Mouse (Mus musculus): ENCODE data around the gene Trabd2b. TPM values are rescaled to one million over a fixed set of nuclear protein-coding genes. Genes with fewer than 3 reads are reported as not detected.

Gene Trabd2b
- polyA plus RNA-seq (2015; fragmentation: Nextera tagmentation; extraction: Ambion mirVana): 0.83 and 0.93 TPM in 2 replicates

DNA sequence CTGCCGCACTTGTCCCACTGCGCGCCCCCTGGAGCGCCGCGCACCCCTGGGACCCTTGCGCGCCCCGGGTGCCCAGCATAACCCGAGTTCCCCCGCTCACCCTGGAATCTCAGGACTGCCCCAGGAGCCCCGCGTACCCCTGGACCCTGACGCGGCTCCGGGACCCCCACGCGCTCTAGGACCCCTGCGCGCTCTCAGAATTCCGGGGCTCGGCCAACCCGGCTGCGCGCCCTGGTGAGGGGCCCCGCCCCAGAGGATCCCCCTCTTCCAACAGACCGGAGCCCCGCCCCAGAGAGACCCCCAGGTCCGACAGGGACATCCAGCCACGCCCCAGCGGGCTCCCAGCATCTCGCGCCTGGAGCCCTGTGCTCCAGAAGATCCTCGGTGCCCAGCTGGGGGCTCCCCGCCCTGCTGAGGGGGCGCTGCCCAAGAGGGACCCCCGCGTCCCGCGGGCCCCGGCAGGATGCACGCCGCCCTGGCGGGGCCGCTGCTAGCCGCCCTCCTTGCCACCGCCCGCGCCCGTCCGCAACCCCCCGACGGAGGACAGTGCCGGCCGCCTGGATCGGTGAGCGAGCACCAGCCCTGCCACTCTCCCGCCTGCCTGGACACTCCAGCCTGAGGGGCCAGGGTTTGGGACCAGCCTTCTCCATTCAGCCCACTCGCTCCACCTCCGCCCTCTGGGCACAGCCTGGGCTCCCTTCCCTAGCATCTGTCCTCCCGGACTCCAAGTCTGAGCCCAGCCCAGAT, at the start of gene Trabd2b:
Gene Trabd2b, plus strand, starts transcription at position 370 of the 747 bp plus-strand sequence.
- under 1% methylated on average over 57 of the region's 61 CpGs for WGBS
- peak within 1 kb of the TSS; percentile 63 for H3K27ac ChIP-seq (replicated peaks)

GRCm38 (mm10) chr4:114357420-114357819, 49.1 kb upstream of the Trabd2b start:
- no peak overlapping the region for H3K4me2 ChIP-seq
- 73% methylated on average over 4 of the region's 4 CpGs for WGBS
- H3K9ac ChIP-seq: no peak overlapping the region
- H3K4me1 ChIP-seq (replicated peaks): no peaks in the 10 kb centered on the region
- no peak for ATAC-seq (ENCODE audit: low FRiP score, low read depth)
- no peaks in the 10 kb centered on the region for H3K27me3 ChIP-seq
- no peak overlapping the region for H3K27ac ChIP-seq (replicated peaks)
- H3K4me3 ChIP-seq: no peak overlapping the region
- H3K9me3 ChIP-seq: no peaks in the 10 kb centered on the region
- H3K36me3 ChIP-seq: no peaks in the 10 kb centered on the region

More for the DNA sequence above, at the start of gene Trabd2b:
- no peaks in the 10 kb centered on the region for H3K36me3 ChIP-seq
- H3K9ac ChIP-seq: peak within 1 kb of the TSS; percentile 63
- peaks cover 30% of the 10 kb centered on the region for H3K27me3 ChIP-seq
- H3K9me3 ChIP-seq: no peaks in the 10 kb centered on the region
- ATAC-seq (ENCODE audit: low FRiP score, low read depth): peak; percentile 45
- peak within 1 kb of the TSS; percentile 99 for H3K4me2 ChIP-seq
- H3K4me1 ChIP-seq (replicated peaks): peaks cover 17% of the 10 kb centered on the region
- peak within 1 kb of the TSS; percentile 67 for H3K4me3 ChIP-seq

DNA sequence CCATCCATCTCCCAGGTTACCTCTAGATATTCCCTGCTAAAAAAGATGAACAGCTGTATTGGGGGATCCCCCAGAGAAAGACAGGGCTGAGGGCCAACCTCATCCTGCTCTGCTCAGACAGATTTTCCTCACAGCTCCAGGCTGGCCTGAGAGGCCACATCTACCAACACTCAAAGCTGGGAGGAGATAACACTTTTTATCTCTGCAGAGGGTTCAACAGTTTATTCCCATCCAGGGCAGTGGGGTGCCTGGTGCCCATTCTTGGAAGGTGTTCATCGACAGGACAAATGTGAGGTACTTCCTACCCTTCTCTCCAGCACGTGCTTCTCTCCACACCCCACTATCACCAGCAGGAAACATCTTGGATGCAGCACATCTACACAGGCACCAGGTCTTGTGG, 47.6 kb upstream of the Trabd2b start:
- 88% methylated on average over 2 of the region's 2 CpGs for WGBS

GRCm38 (mm10) chr4:114359818-114360217, 46.7 kb upstream of the Trabd2b start:
- Histone ChIP-seq H3K27me3 (no peaks in the 10 kb centered on the region), H3K9ac (no peak overlapping the region), H3K36me3 (no peaks in the 10 kb centered on the region), H3K4me3 (no peak overlapping the region), H3K27ac (replicated peaks) (no peak overlapping the region), H3K4me1 (replicated peaks) (no peaks in the 10 kb centered on the region), H3K4me2 (no peak overlapping the region), H3K9me3 (no peaks in the 10 kb centered on the region)
- WGBS: 92% methylated on average over 1 of the region's 1 CpGs
- no peak for ATAC-seq (ENCODE audit: low FRiP score, low read depth)

More for the DNA sequence above, 47.6 kb upstream of the Trabd2b start:
- Histone ChIP-seq H3K9me3 (no peaks in the 10 kb centered on the region), H3K4me1 (replicated peaks) (no peaks in the 10 kb centered on the region), H3K4me3 (no peak overlapping the region), H3K4me2 (no peak overlapping the region), H3K9ac (no peak overlapping the region), H3K27ac (replicated peaks) (no peak overlapping the region), H3K36me3 (no peaks in the 10 kb centered on the region), H3K27me3 (no peaks in the 10 kb centered on the region)
- no peak for ATAC-seq (ENCODE audit: low FRiP score, low read depth)

DNA sequence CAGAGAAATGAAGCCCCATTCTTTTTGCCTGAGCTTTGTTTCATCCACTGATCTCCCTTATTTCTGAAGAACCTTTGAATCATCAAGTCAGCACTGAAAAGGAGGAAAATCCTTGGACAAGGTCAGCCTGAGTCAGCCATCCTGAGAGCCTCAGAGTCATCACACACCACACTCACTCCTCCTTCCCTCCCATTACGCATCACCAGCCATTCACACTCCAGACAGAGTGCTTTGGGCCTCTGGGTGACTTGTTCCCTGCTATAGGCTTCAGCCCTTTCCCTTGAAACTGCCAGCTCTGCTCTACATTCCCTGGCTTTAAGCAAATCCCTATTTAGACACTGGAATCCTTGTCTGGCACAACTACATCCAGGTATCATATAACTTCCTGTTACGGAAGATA, 45.2 kb upstream of the Trabd2b start:
- no peak for ATAC-seq (ENCODE audit: low FRiP score, low read depth)
- WGBS: 92% methylated on average over 2 of the region's 2 CpGs
- H3K36me3 ChIP-seq: no peaks in the 10 kb centered on the region
- H3K27me3 ChIP-seq: no peaks in the 10 kb centered on the region
- no peaks in the 10 kb centered on the region for H3K4me1 ChIP-seq (replicated peaks)
- no peak overlapping the region for H3K4me2 ChIP-seq
- H3K9ac ChIP-seq: no peak overlapping the region
- no peak overlapping the region for H3K4me3 ChIP-seq
- no peak overlapping the region for H3K27ac ChIP-seq (replicated peaks)
- no peaks in the 10 kb centered on the region for H3K9me3 ChIP-seq

DNA sequence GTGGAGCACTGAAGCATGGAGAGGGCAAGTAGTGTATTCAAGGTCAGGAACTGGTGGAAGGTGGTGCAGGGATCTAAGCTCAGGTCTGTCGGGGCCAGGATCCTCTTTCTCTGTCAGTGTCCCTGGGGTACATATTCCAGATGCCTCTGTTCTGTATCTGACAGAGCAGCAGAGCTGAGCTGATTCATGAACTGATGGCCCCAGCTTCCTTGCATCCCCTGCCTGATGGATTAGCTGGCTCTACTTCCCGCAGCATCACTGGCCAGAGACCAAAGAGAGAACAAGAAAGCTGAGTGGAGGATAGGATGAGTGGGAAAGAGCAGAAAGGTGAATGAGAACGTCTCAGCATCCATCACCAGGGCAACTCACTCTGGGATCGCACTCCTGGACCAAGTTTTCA, 41.5 kb upstream of the Trabd2b start:
- 82% methylated on average over 4 of the region's 4 CpGs for WGBS
- Histone ChIP-seq H3K27ac (replicated peaks) (no peak overlapping the region), H3K27me3 (no peaks in the 10 kb centered on the region), H3K9me3 (no peaks in the 10 kb centered on the region), H3K4me2 (no peak overlapping the region), H3K4me1 (replicated peaks) (no peaks in the 10 kb centered on the region), H3K9ac (no peak overlapping the region), H3K36me3 (no peaks in the 10 kb centered on the region), H3K4me3 (no peak overlapping the region)
- no peak for ATAC-seq (ENCODE audit: low FRiP score, low read depth)

GRCm38 (mm10) chr4:114365595-114365994, 40.9 kb upstream of the Trabd2b start:
- no peak overlapping the region for H3K27ac ChIP-seq (replicated peaks)
- no peak overlapping the region for H3K4me2 ChIP-seq
- H3K4me1 ChIP-seq (replicated peaks): no peaks in the 10 kb centered on the region
- H3K9me3 ChIP-seq: no peaks in the 10 kb centered on the region
- H3K9ac ChIP-seq: no peak overlapping the region
- no peaks in the 10 kb centered on the region for H3K27me3 ChIP-seq
- H3K4me3 ChIP-seq: no peak overlapping the region
- ATAC-seq (ENCODE audit: low FRiP score, low read depth): no peak
- no peaks in the 10 kb centered on the region for H3K36me3 ChIP-seq

DNA sequence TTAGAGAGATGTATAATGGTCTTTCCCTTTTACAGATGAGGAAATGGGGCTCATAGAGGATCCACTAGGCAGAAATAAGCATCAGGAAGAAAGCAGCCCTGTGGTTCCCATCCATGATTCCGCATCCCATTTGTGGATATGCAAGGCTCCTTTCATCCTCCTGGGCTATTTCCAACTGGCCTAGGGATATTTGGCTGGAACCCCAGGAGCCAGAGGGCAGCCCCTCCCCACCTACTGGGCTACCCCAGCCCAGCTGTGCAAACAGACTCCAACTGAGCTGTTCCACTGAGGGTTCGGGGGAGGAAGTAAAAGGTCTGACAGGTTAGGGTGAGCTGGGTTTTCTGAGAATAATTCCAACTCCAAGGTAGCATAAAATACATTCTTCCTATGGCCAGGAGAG, 39.5 kb upstream of the Trabd2b start:
- Histone ChIP-seq H3K9ac (no peak overlapping the region), H3K9me3 (no peaks in the 10 kb centered on the region), H3K27ac (replicated peaks) (no peak overlapping the region), H3K4me3 (no peak overlapping the region), H3K27me3 (no peaks in the 10 kb centered on the region), H3K4me2 (no peak overlapping the region), H3K4me1 (replicated peaks) (no peaks in the 10 kb centered on the region), H3K36me3 (no peaks in the 10 kb centered on the region)
- 59% methylated on average over 2 of the region's 2 CpGs for WGBS
- ATAC-seq (ENCODE audit: low FRiP score, low read depth): no peak

GRCm38 (mm10) chr4:114367840-114368239, 38.7 kb upstream of the Trabd2b start:
- Histone ChIP-seq H3K27me3 (no peaks in the 10 kb centered on the region), H3K9me3 (no peaks in the 10 kb centered on the region), H3K36me3 (no peaks in the 10 kb centered on the region), H3K9ac (no peak overlapping the region), H3K4me1 (replicated peaks) (no peaks in the 10 kb centered on the region), H3K27ac (replicated peaks) (no peak overlapping the region), H3K4me2 (no peak overlapping the region), H3K4me3 (no peak overlapping the region)
- peak; percentile 42; the same call in 1 of the 2 replicates for ATAC-seq (ENCODE audit: low FRiP score, low read depth)
- 43% methylated on average over 7 of the region's 7 CpGs for WGBS

GRCm38 (mm10) chr4:114369591-114369990, 36.9 kb upstream of the Trabd2b start:
- H3K4me2 ChIP-seq: no peak overlapping the region
- H3K27ac ChIP-seq (replicated peaks): no peak overlapping the region
- no peaks in the 10 kb centered on the region for H3K27me3 ChIP-seq
- no peak for ATAC-seq (ENCODE audit: low FRiP score, low read depth)
- WGBS: 88% methylated on average over 2 of the region's 2 CpGs
- no peak overlapping the region for H3K9ac ChIP-seq
- no peaks in the 10 kb centered on the region for H3K4me1 ChIP-seq (replicated peaks)
- no peak overlapping the region for H3K4me3 ChIP-seq
- H3K9me3 ChIP-seq: no peaks in the 10 kb centered on the region
- no peaks in the 10 kb centered on the region for H3K36me3 ChIP-seq

- Histone ChIP-seq H3K36me3 (no peaks in the 10 kb centered on the region), H3K4me2 (no peak overlapping the region), H3K27me3 (no peaks in the 10 kb centered on the region), H3K27ac (replicated peaks) (no peak overlapping the region), H3K9me3 (no peaks in the 10 kb centered on the region), H3K4me3 (no peak overlapping the region), H3K9ac (no peak overlapping the region), H3K4me1 (replicated peaks) (no peaks in the 10 kb centered on the region)
- no peak for ATAC-seq (ENCODE audit: low FRiP score, low read depth)
Observed at GRCm38 (mm10) chr4:114370935-114371715, 35.4 kb upstream of the Trabd2b start.

DNA sequence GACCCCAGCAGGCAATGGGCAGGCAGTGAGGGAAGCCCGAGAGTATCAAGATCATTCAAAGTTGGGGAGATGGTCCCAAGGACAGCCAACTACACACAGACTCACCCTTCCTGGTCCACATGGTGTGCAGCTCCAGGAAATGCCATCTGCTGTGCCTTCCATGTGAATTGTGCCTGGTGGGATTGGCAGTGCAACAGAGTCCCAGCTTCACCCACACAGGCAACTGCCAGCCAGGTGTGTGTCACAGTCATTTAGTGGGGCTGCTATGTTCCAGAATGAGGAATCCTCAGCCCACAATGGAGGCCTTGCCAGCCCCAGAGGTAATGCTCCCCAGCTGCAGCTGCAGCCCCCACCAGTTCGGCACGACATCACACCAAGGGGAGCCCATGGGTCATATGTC, 33.8 kb upstream of the Trabd2b start:
- H3K9me3 ChIP-seq: no peaks in the 10 kb centered on the region
- no peak overlapping the region for H3K4me3 ChIP-seq
- no peaks in the 10 kb centered on the region for H3K27me3 ChIP-seq
- H3K4me1 ChIP-seq (replicated peaks): no peaks in the 10 kb centered on the region
- no peak overlapping the region for H3K27ac ChIP-seq (replicated peaks)
- 74% methylated on average over 3 of the region's 3 CpGs for WGBS
- no peak overlapping the region for H3K9ac ChIP-seq
- H3K4me2 ChIP-seq: no peak overlapping the region
- no peak for ATAC-seq (ENCODE audit: low FRiP score, low read depth)
- H3K36me3 ChIP-seq: no peaks in the 10 kb centered on the region
